Mouse (Mus musculus) layer of hippocampus, postnatal 25 days (tissue): ENCODE measurements around the gene Lancl3. TPM values are rescaled to one million over a fixed set of nuclear protein-coding genes. Genes with fewer than 3 reads are reported as not detected.
"Not testable (repeated sequence)": the region's sequence is repeated elsewhere in the genome, so short reads cannot be mapped to it uniquely, and the experiment has no call there.

Experiments used
- DNase-seq, 2 experiments: peaks; one replicate each; pipeline ENCODE4 v3.0.0; 2022; ENCODE audit warnings: mixed read lengths in 2 of 2, low spot score in 1 of 2; ENCODE audit errors: extremely low spot score in 1 of 2
- total RNA-seq, 2 experiments: library from RNA; stranded (reverse); gene quantifications; 2 replicates each; pipeline ENCODE4 v1.2.3; 2021

Gene Lancl3
- total RNA-seq, 2 experiments from 2014 or later, result 4.6 to 5.4 TPM

DNA sequence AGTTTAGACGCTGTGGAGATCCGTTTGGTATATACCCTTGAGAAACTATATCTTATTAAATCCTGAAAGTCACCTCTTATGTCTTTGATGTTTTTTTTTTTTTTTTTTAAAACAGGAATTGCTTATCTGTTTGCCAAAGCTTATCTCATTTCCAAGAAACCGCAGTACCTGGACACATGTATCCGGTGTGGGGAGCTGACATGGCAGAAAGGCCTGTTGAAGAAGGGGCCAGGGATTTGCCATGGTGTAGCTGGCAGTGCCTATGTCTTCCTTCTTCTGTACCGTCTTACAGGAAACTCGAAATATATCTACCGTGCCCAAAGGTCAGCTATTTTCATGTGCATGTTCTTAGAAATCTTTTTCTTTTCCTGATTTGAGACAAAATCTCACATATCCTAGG is 58.1 kb downstream of the Lancl3 start:
- no peak for DNase-seq

DNA sequence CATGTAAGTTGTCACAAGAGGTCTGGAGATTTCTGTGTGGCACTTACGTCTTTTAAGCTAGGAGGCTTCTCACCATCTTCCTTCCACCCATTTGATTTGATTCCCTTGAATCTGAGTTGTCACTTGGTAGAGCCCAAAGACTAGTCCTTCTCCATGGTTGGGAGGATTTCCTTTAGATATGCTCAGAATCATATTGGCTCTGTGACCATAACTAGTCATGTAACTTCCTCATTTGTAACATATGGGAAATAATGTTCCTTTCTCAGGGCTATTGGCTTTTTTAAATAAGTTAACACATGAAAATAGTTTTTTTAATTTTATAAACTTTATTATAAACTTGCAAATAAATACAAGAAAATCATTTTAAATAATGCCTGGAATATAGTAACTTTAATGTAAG is 59.6 kb downstream of the Lancl3 start:
- no peak for DNase-seq

DNA sequence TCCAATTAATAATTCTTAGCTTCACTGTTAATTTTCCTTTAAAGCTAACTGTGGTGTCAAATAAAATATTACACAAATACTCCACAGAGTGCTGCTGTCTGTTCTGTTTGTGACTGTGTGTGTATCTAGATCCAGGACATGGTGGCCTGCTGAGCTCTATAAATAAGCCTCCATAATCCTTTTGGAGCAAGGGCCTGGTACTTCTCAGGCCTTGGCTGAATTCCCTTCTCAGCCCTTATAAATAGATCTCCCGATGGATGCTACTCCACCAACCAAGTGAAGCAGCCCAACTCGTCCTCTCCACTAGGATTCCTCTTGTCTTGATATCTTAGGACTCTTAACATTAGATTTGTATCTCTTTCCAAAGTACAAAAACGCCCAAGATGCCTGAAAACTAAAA is 71.4 kb downstream of the Lancl3 start:
- no peak for DNase-seq

DNA sequence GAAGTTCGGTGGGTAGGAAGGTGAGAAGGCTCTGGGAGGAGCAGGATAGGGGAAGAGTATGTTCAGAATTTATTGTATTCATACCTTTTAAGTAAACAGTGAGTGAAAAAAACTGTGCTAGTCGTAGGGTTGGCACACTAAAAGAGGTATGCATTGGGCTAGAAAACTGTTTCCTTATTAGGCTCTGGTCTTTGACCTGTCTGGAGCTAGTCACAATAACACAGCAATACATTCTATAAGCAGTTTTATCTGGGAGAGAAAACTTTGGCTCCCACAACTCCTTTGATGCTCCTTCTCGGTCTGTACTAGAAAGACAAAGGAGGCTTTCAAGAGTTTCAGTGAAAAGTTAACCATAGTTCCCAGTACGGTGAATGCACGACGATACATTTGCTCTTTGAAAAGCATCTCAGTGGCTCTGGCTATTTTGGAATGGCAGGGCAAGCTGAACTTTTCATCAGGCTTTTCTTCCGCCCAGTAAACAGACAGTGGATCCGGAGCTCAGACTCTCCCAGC is 72.3 kb downstream of the Lancl3 start:
- DNase-seq, result no peak

DNA sequence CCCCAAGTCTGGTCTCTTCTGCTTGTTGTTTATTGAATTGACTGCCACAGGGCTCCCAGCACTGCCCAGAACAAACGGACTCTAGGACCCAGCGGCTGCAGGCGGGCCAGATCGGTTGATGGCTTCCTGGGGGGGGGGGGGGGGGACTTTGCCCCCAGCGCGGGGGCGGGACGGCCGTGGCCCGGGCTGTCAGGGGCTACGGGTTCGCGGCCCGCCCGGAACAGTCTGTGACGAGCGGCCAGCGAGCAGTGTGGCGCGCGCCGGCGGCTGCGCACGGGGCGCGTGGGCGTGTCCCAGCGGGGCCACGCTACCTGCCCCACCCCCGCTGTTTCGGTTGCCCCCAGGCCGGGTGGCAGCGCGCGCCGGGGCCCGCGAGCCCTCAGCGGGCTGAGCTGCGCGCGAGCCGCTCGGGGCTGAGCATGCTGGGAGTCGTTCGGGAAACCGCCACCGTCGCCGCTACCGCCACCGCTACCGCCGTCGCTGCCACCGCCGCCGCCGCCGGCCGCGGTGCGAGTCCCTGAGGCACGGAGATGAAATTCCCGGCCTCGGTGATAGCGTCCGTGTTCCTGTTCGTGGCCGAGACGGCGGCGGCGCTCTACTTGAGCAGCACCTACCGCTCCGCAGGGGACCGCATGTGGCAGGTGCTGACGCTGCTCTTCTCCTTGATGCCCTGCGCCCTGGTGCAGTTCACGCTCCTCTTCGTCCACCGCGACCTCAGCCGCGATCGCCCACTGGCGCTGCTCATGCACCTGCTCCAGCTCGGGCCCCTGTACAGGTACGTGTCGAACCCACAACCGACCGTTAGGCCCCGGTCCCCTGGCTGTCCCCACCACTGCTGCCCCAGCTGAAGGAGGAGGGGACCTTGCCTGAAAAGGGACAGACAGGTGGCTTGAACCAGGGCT is 73.0 kb downstream of the Lancl3 start, which contains the start of gene Xk:
Xk (plus strand) TSS at position 297 of the 902 bp plus-strand sequence.
- peak; percentile 27 to 33 for DNase-seq

DNA sequence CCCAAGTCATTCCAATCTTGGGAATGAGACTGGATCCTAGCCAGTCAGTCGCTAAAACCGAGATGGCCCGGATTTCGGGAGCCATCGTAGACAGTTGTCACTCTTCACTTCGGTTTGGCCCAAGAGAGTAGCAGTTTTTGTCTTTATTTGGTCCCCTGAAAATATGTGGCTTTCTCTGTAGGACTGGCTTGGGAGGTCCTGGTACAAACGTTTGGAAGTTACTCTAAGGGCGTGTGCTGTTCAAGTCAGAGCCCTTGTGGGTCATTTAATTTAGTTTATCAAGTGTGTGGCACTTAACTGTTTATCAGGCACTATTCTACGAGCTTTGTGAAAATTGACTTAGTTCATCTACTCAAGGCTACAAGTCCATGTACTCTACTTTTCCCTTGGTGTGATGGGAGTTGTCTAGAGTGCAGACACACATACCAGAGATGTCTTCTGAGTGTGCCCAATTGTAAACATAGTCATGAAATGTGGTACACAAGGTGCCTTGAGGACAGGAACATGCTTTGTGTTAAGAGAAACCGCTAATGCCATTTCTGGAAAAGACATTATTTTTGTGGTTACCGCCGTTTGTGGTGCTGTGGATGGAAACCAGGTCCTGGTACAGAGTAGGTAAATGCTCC is 73.8 kb downstream of the Lancl3 start:
- no peak for DNase-seq

DNA sequence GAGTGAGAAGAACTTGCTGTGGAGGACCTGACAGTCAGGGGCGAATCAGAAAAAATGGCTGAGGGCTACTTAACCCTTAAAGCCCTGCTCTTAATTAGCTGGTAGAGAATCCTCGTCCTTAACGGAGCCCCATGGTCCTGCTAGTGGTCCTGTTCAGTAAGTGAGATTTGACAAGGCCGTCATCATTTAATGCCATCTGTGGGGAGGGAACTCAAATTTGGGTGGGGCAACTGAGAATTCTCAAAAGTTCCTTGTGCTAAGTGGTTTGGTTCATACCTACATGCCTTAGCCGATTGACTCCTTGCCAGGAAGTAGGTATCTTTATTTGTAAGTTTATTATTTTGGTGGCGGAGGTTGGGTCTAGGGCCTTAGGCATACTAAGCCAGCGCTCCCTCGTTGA is 74.6 kb downstream of the Lancl3 start:
- DNase-seq, result no peak

DNA sequence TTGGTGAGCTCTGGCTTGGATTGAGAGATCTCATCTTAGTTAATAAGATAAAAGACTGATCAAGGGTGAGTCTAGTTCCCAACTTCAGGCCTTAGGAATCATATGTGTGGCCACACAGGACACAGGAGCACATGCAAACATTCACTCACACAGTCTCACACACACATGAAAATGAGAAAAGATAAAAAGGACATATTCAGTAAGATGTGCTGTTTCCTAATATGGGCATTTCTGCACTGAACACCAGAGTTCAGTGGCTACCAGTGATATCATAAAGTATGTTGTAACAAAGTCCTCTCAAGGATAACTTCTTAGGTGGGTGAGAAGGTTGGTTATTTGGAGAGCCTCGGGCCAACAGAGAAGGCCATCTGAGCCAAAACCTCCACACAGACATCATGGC is 83.8 kb downstream of the Lancl3 start, which contains the start of gene H2al1m:
H2al1m (plus strand) TSS at position 301 of the 400 bp plus-strand sequence.
- DNase-seq, result not testable (repeated sequence)

DNA sequence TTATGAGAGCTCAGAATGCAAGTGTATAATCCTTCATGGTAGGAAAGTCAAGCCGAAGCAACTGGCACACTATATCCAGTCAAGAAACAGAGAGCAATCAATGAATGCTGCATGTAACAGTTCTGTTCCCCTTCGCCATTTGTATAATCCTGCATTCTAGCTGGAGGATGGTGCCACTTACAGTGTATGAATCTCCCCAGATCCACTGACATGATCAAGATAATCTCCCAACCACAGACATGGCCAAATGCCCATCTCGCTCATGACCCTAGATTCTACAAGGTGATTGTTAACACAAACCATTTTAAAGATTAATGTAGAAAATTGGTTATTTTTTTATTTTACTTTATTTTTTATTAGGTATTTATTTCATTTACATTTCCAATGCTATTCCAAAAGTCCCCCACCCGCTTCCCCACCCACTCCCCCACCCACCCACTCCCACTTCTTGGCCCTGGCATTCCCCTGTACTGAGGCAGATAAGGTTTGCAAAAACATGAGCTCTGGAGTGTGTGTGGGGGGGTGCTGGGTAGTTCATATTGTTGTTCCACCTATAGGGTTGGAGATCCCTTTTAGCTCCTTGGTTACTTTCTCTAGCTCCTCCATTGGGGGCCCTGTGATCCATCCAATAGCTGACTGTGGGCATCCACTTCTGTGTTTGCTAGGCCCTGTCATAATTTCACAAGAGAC is 93.6 kb downstream of the Lancl3 start:
- not testable (repeated sequence) for DNase-seq

DNA sequence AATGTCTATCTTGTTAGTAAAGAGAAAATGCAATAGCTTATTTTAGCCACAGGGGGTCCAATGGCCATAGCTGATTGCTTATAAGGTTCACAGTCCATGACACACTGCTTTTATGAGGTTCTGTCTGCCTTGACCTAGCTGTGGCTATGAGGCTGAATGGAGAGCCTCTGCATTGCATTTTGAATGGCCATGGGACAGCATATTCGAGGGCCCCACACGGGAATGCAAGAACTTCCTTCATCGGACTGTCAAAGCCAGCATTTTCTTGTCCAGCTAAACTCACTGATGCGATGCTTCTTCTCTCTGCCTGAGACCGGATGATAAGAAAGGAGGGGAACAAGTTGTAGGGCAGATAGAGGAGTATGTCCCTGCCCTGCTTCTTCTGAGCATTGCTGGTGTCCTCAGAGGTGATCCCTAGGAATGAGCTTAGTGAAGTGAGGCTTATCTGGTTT is 98.7 kb downstream of the Lancl3 start:
- no peak for DNase-seq

DNA sequence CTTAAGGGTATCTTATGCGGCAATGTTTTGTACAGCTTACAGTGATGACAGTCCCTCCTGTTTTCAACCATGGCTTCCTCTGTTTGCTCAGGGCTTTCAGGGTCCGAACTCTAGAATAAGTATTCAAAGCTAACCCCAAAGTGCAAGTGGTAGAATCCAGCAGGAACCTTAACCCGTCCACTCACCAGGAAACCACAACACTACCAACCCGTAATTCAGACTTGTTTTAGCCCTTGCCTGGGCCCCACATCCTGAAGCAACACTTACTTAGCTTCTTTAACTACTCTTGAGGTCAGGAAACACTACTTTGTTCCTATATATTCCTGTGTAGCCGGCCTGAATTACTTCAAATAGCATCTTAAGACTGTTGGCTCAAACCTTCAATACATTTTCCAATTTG is 103.1 kb downstream of the Lancl3 start:
- DNase-seq, result no peak

DNA sequence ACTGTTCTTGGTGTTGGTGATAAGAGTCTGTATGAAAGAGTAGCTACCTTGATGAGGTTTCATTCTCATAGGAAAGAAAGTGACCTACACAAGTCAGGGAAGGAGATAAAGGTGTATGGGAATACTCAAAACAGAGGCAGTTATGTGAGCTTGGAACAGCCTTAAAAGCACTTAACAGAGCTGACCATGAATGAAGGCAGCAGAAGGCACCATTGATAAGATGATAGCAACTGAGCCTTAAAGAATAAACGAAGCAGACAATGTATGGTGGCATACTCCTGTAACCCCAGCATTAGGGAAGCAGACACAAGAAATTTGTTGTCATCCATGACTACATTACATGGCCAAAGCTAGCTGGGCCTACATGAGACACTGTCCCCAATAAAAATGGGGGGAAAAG is 103.8 kb downstream of the Lancl3 start:
- DNase-seq, result no peak

DNA sequence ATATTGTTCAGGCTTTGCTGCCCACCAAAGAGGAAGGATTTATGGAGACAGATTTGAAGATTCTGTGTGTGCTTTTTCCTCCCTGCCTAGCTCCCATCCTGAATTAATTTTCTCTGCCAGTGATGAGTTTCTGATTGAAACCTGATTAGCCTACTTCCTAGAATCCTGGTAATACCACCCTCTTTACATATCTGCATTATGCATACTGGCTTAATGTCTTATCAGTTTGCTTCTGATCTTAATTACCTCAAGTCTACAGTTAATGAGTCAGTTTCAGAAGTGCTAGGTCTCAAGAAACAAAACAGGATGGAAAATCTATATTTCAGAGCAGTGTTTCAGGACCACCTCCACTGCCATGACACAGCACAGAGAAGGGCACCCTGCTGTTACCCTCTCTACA is 116.8 kb downstream of the Lancl3 start:
- not testable (repeated sequence) for DNase-seq

Other genes with a start within 250 kb of the Lancl3 start
- not detected for gene Fthl17b, start 236.9 kb upstream of the Lancl3 start, total RNA-seq
- not detected for gene Fthl17c, start 223.3 kb upstream of the Lancl3 start, total RNA-seq
- gene Fthl17d, start 213.1 kb upstream of the Lancl3 start, total RNA-seq, result not detected
- not detected for gene Fthl17e, start 166.4 kb upstream of the Lancl3 start, total RNA-seq
- gene Fthl17f, start 136.9 kb upstream of the Lancl3 start, total RNA-seq, result not detected
- not detected for gene 4930402K13Rik, start 95.3 kb upstream of the Lancl3 start, total RNA-seq
- gene Gm14862, start 57.0 kb downstream of the Lancl3 start, total RNA-seq, result not detected
- 10 to 100 TPM; 12.0 to 15.8 TPM for gene Xk, start 72.9 kb downstream of the Lancl3 start, total RNA-seq
- gene H2al1m, start 83.9 kb downstream of the Lancl3 start, total RNA-seq, result 1 to 10 TPM in 1 of 2 experiments, not detected in 1; 1.0 TPM
- gene H2al1k, start 150.7 kb downstream of the Lancl3 start, total RNA-seq, result not detected